Mouse (Mus musculus): ENCODE data around the gene Klhl40. TPM values are rescaled to one million over a fixed set of nuclear protein-coding genes. Genes with fewer than 3 reads are reported as not detected.

The Klhl40 gene
- polyA plus RNA-seq, 1 experiment from 2014 or later, result 0.43 TPM

GRCm38 (mm10) chr9:121819073-121819770 is 41.8 kb downstream of the Klhl40 start:
- Histone ChIP-seq H3K9me3 (ENCODE audit: control insufficient read depth) (no peaks in the 10 kb centered on the region), H3K36me3 (ENCODE audit: control insufficient read depth, insufficient read depth) (no peaks in the 10 kb centered on the region), H3K4me1 (replicated peaks; ENCODE audit: control insufficient read depth, insufficient read depth, low read length) (no peaks in the 10 kb centered on the region), H3K27me3 (replicated peaks; ENCODE audit: control insufficient read depth, insufficient read depth, low read length) (no peaks in the 10 kb centered on the region), H3K4me3 (ENCODE audit: low read depth, low read length) (no peak overlapping the region), H3K27ac (ENCODE audit: low read depth, low read length) (no peak overlapping the region), H3K4me2 (replicated peaks; ENCODE audit: low read depth) (no peak overlapping the region), H3K9ac (ENCODE audit: low read depth, low read length) (no peak overlapping the region)
- WGBS, result 47% methylated on average over 9 of the region's 9 CpGs
- TF ChIP-seq CTCF (IDR thresholded peaks at IDR 0.05; ENCODE audit: low read depth), result no peak
- ATAC-seq, result no peak

GRCm38 (mm10) chr9:121819771-121820471 is 42.5 kb downstream of the Klhl40 start:
- ATAC-seq, result no peak
- H3K9me3 ChIP-seq (ENCODE audit: control insufficient read depth), result no peaks in the 10 kb centered on the region
- no peaks in the 10 kb centered on the region for H3K4me1 ChIP-seq (replicated peaks; ENCODE audit: control insufficient read depth, insufficient read depth, low read length)
- no peak overlapping the region for H3K27ac ChIP-seq (ENCODE audit: low read depth, low read length)
- H3K36me3 ChIP-seq (ENCODE audit: control insufficient read depth, insufficient read depth), result no peaks in the 10 kb centered on the region
- no peaks in the 10 kb centered on the region for H3K27me3 ChIP-seq (replicated peaks; ENCODE audit: control insufficient read depth, insufficient read depth, low read length)
- no peak for TF ChIP-seq CTCF (IDR thresholded peaks at IDR 0.05; ENCODE audit: low read depth)
- 55% methylated on average over 7 of the region's 7 CpGs for WGBS
- H3K4me2 ChIP-seq (replicated peaks; ENCODE audit: low read depth), result no peak overlapping the region
- no peak overlapping the region for H3K4me3 ChIP-seq (ENCODE audit: low read depth, low read length)
- no peak overlapping the region for H3K9ac ChIP-seq (ENCODE audit: low read depth, low read length)

- Histone ChIP-seq H3K4me1 (replicated peaks; ENCODE audit: control insufficient read depth, insufficient read depth, low read length) (no peaks in the 10 kb centered on the region), H3K27me3 (replicated peaks; ENCODE audit: control insufficient read depth, insufficient read depth, low read length) (no peaks in the 10 kb centered on the region), H3K9me3 (ENCODE audit: control insufficient read depth) (no peaks in the 10 kb centered on the region), H3K36me3 (ENCODE audit: control insufficient read depth, insufficient read depth) (no peaks in the 10 kb centered on the region), H3K4me2 (replicated peaks; ENCODE audit: low read depth) (no peak overlapping the region), H3K4me3 (ENCODE audit: low read depth, low read length) (no peak overlapping the region), H3K9ac (ENCODE audit: low read depth, low read length) (no peak overlapping the region), H3K27ac (ENCODE audit: low read depth, low read length) (no peak overlapping the region)
- ATAC-seq, result no peak
- 73% methylated on average over 5 of the region's 5 CpGs for WGBS
- no peak for TF ChIP-seq CTCF (IDR thresholded peaks at IDR 0.05; ENCODE audit: low read depth)
Observed at GRCm38 (mm10) chr9:121820765-121821164, 43.4 kb downstream of the Klhl40 start.

- H3K27me3 ChIP-seq (replicated peaks; ENCODE audit: control insufficient read depth, insufficient read depth, low read length), result no peaks in the 10 kb centered on the region
- no peaks in the 10 kb centered on the region for H3K36me3 ChIP-seq (ENCODE audit: control insufficient read depth, insufficient read depth)
- no peak overlapping the region for H3K4me3 ChIP-seq (ENCODE audit: low read depth, low read length)
- H3K4me1 ChIP-seq (replicated peaks; ENCODE audit: control insufficient read depth, insufficient read depth, low read length), result no peaks in the 10 kb centered on the region
- no peak for ATAC-seq
- H3K9me3 ChIP-seq (ENCODE audit: control insufficient read depth), result no peaks in the 10 kb centered on the region
- TF ChIP-seq CTCF (IDR thresholded peaks at IDR 0.05; ENCODE audit: low read depth), result no peak
- H3K27ac ChIP-seq (ENCODE audit: low read depth, low read length), result no peak overlapping the region
- WGBS, result 70% methylated on average over 6 of the region's 6 CpGs
- no peak overlapping the region for H3K4me2 ChIP-seq (replicated peaks; ENCODE audit: low read depth)
- H3K9ac ChIP-seq (ENCODE audit: low read depth, low read length), result no peak overlapping the region
Observed at GRCm38 (mm10) chr9:121822585-121822991, 45.2 kb downstream of the Klhl40 start.

GRCm38 (mm10) chr9:121823051-121823450 is 45.6 kb downstream of the Klhl40 start:
- H3K27me3 ChIP-seq (replicated peaks; ENCODE audit: control insufficient read depth, insufficient read depth, low read length), result no peaks in the 10 kb centered on the region
- no peak overlapping the region for H3K9ac ChIP-seq (ENCODE audit: low read depth, low read length)
- 96% methylated on average over 1 of the region's 1 CpGs for WGBS
- no peak overlapping the region for H3K27ac ChIP-seq (ENCODE audit: low read depth, low read length)
- no peak for TF ChIP-seq CTCF (IDR thresholded peaks at IDR 0.05; ENCODE audit: low read depth)
- no peak overlapping the region for H3K4me3 ChIP-seq (ENCODE audit: low read depth, low read length)
- H3K9me3 ChIP-seq (ENCODE audit: control insufficient read depth), result no peaks in the 10 kb centered on the region
- no peak overlapping the region for H3K4me2 ChIP-seq (replicated peaks; ENCODE audit: low read depth)
- no peak for ATAC-seq
- no peaks in the 10 kb centered on the region for H3K36me3 ChIP-seq (ENCODE audit: control insufficient read depth, insufficient read depth)
- H3K4me1 ChIP-seq (replicated peaks; ENCODE audit: control insufficient read depth, insufficient read depth, low read length), result no peaks in the 10 kb centered on the region

- Histone ChIP-seq H3K36me3 (ENCODE audit: control insufficient read depth, insufficient read depth) (no peaks in the 10 kb centered on the region), H3K27me3 (replicated peaks; ENCODE audit: control insufficient read depth, insufficient read depth, low read length) (no peaks in the 10 kb centered on the region), H3K4me3 (ENCODE audit: low read depth, low read length) (no peak overlapping the region), H3K27ac (ENCODE audit: low read depth, low read length) (no peak overlapping the region), H3K4me1 (replicated peaks; ENCODE audit: control insufficient read depth, insufficient read depth, low read length) (no peaks in the 10 kb centered on the region), H3K4me2 (replicated peaks; ENCODE audit: low read depth) (no peak overlapping the region), H3K9me3 (ENCODE audit: control insufficient read depth) (no peaks in the 10 kb centered on the region), H3K9ac (ENCODE audit: low read depth, low read length) (no peak overlapping the region)
- no peak for TF ChIP-seq CTCF (IDR thresholded peaks at IDR 0.05; ENCODE audit: low read depth)
- WGBS, result 80% methylated on average over 7 of the region's 7 CpGs
- no peak for ATAC-seq
Observed at GRCm38 (mm10) chr9:121823991-121824390, 46.6 kb downstream of the Klhl40 start.

Data from intestine, postnatal 0 days (tissue).